Mouse (Mus musculus) spleen, postnatal 36 days (tissue): ENCODE measurements around the gene Hsd3b6.
"Not testable (repeated sequence)": the region's sequence is repeated elsewhere in the genome, so short reads cannot be mapped to it uniquely, and the experiment has no call there.

Experiments
- DNase-seq, 2 experiments: peaks; one replicate each; pipeline ENCODE4 v3.0.0; 2022; ENCODE audit warnings: low spot score in 2 of 2, mixed read lengths in 1 of 2

Gene Hsd3b6

GRCm38 (mm10) chr3:98814101-98814670 lies at the start of gene Hsd3b6:
Hsd3b6 (minus strand) TSS chr3:98814443.
- DNase-seq: no peak

- DNase-seq: no peak
These were observed 48.6 kb upstream of the Hsd3b6 start for GRCm38 (mm10) chr3:98862800-98863199.

DNA sequence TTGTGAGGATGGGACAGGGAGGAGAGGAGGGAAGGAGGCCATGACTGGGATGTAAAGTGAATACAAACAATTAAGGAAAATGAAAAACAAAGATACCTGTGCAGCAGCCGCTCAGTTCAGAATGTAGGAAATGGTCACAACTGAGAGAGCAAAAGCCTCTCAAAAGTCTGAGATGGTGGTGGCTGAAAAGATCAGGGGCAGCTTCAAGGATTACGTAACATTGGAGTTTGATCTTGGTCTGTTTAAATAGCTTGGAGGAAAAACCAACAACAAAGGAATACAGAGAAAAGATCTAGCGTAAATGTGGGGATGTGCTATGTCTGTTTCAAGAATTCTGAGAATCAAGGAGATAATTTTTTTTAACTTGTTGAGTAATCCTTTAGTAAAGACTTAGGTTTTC lies 45.3 kb upstream of the Hsd3b6 start, which contains the start of gene Hsd3b1:
Hsd3b1 (minus strand) TSS at position 219 of the 400 bp plus-strand sequence.
- DNase-seq: no peak

- no peak for DNase-seq
These were observed 43.8 kb upstream of the Hsd3b6 start for GRCm38 (mm10) chr3:98858051-98858450.

GRCm38 (mm10) chr3:98856892-98857291 lies 42.6 kb upstream of the Hsd3b6 start:
- DNase-seq: no peak

- DNase-seq: no peak
These were observed 40.9 kb upstream of the Hsd3b6 start for GRCm38 (mm10) chr3:98855160-98855559.

DNA sequence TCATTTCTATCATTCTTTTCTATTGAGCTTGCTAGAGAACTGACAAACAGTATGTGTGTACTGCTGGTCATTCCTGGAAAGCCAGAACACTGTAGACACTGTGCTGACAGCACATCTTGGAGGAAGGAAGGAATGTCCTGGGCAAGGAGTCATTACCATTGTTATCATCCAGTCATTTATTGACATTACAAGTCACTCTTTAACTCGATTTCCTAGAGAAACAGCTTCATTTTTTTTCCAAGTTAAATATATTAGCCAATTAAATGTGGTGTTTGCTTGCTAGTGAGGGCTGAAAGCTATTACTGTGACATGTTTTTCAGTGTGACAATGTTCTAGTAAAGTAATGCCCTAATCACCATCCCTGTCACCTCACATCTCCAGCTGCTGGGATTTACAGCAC lies 39.4 kb upstream of the Hsd3b6 start:
- DNase-seq: no peak

DNA sequence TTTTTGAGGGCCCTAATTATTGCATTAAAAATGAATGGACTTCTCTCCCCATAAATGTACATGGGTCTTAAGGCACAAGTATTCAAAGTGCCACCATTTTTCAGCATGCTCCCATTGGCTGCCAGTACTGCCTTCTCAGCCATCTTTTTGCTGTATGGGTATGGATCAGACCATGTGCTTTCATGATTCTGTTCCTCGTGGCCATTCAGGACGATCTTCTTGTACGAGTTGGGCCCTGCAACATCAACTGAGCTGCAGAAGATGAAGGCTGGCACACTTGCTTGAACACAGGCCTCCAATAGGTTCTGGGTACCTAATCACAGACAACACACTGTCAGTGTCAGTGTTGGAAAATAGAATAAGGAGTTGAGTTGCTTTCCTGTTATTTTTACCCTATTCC lies 38.8 kb upstream of the Hsd3b6 start:
- no peak for DNase-seq

- no peak for DNase-seq
These were observed 38.4 kb upstream of the Hsd3b6 start for GRCm38 (mm10) chr3:98852631-98853030.

DNA sequence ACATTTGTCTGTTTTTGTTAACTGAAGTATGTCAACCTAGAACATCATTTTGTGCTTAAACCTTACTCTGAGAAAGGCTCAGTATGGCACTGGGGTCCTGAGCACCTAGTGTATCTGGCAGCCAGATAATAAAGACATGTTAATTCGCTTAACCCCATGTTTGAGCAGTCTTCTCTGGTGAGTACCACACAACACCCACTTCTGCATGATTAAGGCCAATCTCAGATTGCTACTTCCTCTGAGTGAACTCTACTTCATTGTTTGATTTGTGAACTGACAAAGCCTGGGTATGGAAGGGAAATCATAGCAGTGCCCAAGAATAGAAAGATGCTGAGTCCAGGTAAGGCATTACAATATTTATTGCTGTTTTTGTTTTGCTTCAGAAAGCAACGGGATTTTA lies 37.6 kb upstream of the Hsd3b6 start:
- DNase-seq: no peak

DNA sequence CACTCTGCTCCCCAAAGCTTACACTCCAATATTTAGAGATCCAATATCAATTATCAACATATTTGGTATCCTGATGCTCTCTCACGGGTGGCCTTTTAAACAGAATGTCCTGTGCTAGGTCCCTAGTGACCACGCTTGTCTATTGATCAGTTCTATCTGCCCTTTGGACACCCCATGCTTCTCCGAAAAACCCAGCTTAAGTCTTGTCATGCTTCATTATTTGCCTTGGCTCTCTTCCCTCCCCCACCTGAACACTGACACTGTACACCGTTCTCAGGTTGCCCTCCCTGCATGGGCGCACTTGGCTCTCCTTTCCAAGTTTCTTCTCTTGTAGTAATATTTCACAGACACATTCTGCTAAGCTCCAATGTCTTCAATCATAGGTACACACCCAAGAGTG lies 36.0 kb upstream of the Hsd3b6 start:
- no peak for DNase-seq

- no peak for DNase-seq
These were observed 34.7 kb upstream of the Hsd3b6 start for GRCm38 (mm10) chr3:98848898-98849297.

- DNase-seq: not testable (repeated sequence)
These were observed 1.6 kb downstream of the Hsd3b6 start for GRCm38 (mm10) chr3:98812653-98813052.

GRCm38 (mm10) chr3:98805032-98805431 lies 9.2 kb downstream of the Hsd3b6 start:
- DNase-seq: not testable (repeated sequence)

DNA sequence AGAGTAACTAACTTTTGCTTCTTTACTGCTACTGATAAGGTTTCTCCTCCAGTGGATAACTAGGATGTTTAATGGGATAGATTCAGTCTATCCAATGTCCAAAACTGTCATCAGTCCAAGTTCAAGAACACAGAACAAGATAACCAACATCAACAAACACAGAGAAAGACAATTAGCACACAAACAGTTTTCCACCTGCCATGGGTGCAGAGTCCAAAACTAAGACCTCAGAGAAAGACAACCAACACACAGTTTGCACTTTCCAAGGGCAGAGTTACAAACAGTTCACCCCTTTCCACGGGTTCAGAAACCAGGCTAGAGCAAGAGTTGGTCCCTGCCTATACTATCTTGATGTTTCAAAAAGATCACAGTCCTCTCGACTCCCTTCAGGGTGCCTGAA lies 27.7 kb downstream of the Hsd3b6 start:
- no peak for DNase-seq

DNA sequence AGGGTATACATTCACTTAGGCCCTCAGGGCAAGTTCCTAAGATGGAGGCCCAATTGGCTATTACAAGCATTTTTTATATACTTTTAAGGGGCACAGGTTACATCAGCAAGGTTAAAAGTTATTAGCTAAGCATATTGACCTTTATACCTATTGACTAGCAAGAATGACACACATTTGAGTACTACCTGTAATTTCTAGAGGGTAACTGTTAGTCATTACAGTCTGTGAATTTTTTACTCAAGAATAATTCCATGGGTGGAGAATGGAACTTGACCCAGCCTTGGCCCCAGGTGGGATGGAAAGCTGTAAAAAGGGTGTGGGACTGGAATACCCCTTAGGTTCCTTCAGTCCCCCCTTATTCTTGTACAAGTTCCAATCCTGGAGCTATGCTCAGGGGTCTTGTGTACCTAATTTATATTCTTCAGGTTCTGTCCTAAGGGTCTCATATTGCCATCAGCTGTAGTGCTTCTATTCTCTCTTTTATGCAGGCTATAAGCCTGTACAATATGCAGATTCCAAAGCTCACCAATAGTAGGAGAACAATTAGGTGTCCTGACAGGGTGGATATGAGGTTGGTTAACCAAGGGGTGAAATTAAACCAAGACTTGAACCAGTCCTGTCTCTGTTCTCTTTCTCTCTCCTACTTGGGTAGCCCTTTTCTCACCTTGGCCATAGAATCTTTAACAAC lies 31.9 kb downstream of the Hsd3b6 start:
- no peak for DNase-seq

DNA sequence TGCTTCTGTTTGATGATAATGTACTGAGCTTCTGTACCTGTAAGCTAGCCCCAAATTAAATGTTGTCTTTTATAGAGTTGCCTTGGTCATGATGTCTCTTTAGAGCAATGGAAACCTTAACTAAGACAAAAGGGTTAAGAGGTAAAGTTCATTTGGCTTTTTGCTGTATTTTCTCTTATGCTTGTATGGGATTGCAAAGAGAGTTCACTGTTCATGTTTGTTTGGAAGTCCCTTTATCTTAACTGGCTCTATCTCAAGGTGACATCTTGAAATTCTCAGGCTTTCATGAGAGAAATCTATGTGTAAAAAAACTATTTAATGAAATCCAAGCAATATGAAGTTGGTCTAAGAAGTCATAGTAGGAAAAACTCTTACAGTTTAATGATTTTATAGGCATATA lies 33.3 kb downstream of the Hsd3b6 start:
- DNase-seq: no peak

DNA sequence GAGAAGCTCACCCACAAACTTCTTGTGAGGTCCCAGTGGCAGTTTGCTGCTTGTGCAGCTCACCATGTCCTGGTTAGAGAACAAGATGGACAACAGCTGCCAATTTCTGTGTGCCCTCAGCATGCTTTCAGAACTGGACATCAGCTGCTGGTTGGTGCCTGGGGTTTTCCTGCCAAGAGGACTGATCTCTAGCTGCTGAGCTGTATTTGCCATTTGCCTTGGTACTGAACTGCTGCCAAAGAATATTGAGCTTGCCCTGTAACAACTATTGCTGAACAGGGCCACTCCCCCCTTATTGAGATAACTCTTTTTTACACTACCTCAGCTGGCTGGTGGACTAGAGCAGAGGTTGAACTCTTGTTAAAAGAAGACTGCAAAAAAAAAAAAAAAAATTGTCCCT lies 50.1 kb downstream of the Hsd3b6 start:
- no peak for DNase-seq

DNA sequence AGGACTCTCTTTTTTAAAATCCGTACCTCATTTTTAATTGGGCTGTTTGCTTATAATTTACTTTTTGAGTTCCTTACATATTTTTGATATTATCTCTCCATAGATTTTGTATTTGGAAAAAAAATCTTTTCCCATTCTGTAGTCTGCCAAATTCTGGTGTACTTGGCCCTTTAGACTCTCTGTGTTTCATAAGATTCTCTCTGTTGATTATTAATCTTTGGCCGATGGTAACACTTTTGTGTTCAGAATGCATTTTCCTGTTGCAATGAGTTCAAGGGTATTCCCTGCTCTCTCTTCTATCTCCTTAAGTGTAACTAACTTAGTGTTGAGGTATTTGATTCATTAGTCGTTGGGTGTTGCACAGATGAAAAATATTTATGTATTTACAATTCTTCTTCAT lies 57.4 kb downstream of the Hsd3b6 start:
- no peak for DNase-seq
